Mouse (Mus musculus) megakaryocyte, embryonic 14.5 days (primary cell): ENCODE results near the gene Cldn10.

Experiments
- FLI1 ChIP-seq: IDR thresholded peaks from 2 replicates; pipeline ENCODE4 v1.6.1; 2012; ENCODE audit warnings: low read length, inconsistent platforms, mixed read lengths
- GATA1 ChIP-seq: IDR thresholded peaks from 3 replicates; pipeline ENCODE4 v1.6.1; 2012; ENCODE audit warnings: mixed read lengths, low read length, inconsistent platforms, borderline replicate concordance

GRCm38 (mm10) chr14:118782241-118782640 is 5.5 kb upstream of the Cldn10 start:
- no peak for TF ChIP-seq GATA1
- TF ChIP-seq FLI1, result no peak
